Mouse (Mus musculus): ENCODE measurements at regions not wholly inside any gene's neighbourhood (a gene's known extent, or its start where the extent isn't known, plus 50 kb on each side); places are given as distances from the start of the nearest gene placed in this dataset.
A peak's percentile ranks its signal among the peaks of the same experiment; 100 is the strongest.

DNA sequence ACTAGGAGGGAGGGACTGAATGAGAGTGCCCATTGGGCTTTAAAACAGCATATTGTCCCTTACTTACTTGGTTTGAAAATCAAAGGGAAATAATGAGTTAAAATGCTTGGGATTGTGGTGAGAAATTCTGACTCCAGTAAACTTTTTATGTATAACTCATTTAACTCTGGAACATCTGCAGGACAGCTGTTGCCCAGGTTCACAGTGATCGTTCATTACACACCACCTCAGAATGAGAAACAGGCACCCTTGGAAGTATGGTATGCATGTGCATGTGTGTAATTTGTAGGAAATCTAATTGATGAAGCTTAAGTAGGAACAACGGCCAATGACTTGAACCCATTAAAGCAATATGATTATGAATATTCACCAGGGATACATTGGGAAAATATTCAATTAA is 210.4 kb upstream of the Thbs1 start:
- ATAC-seq (no peak), DNase-seq (ENCODE audit: low read depth, low spot score) (no peak)
- ChIA-PET CTCF (no interaction called here), POLR2A (no interaction called here)
- no peak for TF ChIP-seq CTCF (IDR thresholded peaks at IDR 0.05)
- no peaks in the 10 kb centered on the region for H3K27me3 ChIP-seq
- in situ Hi-C loops (cut with MboI; ENCODE audit: low pct_unique_long_range_greater_than_20kb): no loop called here

DNA sequence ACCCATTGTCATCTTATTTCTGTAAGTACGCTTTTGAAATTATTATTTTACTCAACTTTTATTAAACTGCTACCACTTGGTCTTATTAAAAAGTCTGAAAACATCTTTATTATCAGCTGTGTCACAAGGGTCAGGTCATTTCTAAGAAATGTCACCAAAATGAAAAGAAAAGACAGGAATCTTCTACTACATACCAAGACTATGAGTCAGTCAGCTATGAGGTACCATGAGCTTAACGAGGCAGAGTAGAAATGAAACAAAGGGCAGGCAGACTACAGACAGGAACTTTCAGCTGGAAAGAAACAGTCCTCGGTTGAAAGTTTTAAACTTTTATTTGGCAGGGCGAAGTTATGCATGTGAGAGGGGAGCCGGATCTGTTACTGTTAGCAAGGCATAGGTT is 208.8 kb upstream of the Thbs1 start:
- in situ Hi-C loops (cut with MboI; ENCODE audit: low pct_unique_long_range_greater_than_20kb): no loop called here
- DNase-seq (ENCODE audit: low read depth, low spot score) (no peak), ATAC-seq (no peak)
- ChIA-PET CTCF (interaction anchor here (0.8 to 1.5 kb wide), 2 partner anchors 21 to 25 kb away, joined by 3 to 4 read pairs; no protein-coding TSS in a partner anchor), POLR2A (no interaction called here)
- H3K27me3 ChIP-seq: no peaks in the 10 kb centered on the region
- TF ChIP-seq CTCF (IDR thresholded peaks at IDR 0.05): no peak

DNA sequence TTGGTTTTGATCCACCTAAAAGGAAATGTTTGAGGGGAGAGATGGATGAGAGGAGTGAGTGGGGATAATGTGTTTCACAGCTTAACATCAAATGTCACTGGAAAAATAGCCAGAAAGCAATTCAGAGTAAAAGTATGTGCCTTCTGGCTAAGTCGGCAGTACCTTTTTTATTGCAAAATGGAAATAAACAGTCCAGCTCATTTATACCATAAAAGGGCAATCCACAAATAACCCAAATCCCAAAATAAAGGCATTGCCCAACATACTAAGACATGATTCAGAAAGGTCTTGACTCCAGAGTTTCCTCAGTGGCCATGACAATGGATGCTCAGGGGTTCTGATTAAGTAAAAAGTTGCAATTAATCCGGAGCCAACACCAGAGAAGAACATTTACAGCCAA is 208.0 kb upstream of the Thbs1 start:
- TF ChIP-seq CTCF (IDR thresholded peaks at IDR 0.05): no peak
- H3K27me3 ChIP-seq: no peaks in the 10 kb centered on the region
- ChIA-PET POLR2A (no interaction called here), CTCF (interaction anchor here (0.8 to 1.5 kb wide), 2 partner anchors 22 to 24 kb away, joined by 3 to 4 read pairs; no protein-coding TSS in a partner anchor)
- in situ Hi-C loops (cut with MboI; ENCODE audit: low pct_unique_long_range_greater_than_20kb): no loop called here
- no peak for DNase-seq (ENCODE audit: low read depth, low spot score)
- no peak for ATAC-seq

DNA sequence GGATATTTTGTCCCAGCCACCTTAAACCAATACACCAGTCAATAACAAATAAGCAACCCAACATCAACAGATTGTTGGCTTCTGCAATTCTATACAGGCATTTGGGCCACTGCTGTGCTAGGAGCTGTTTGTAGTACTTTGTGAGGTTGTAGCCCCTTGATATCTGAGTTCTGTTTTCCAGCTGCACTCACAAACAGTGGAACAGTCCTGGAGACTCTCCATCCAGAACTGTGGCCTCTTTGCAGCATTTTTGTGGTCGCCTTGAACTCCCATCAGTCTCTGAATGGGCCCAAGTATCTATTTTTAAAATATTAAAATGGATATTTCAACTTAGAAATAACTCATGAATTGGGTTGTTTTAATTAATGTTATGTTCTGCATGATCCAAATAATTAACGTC is 205.2 kb upstream of the Thbs1 start:
- TF ChIP-seq CTCF (IDR thresholded peaks at IDR 0.05): no peak
- no peak for ATAC-seq
- no peak for DNase-seq (ENCODE audit: low read depth, low spot score)
- in situ Hi-C loops (cut with MboI; ENCODE audit: low pct_unique_long_range_greater_than_20kb): no loop called here
- ChIA-PET CTCF (no interaction called here), POLR2A (no interaction called here)
- no peaks in the 10 kb centered on the region for H3K27me3 ChIP-seq

DNA sequence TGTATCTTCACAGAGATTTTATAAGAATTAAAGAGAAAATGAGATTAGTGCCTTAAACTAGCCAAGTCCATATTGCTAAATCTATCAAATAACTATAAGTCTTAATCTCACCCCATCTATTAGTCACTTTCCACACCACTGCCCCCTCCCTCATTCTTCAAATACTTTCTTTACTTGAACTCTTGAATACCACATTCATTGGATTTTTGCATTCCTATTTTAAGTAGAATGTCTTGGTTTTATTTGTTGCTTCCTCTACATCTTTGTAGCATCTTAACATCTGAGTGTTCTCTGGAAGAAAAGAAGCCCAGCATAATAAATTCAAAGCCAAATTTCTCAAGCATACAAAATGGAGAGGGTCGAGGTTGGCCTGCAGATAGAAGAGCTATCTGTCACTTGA is 200.9 kb upstream of the Thbs1 start:
- in situ Hi-C loops (cut with MboI; ENCODE audit: low pct_unique_long_range_greater_than_20kb): no loop called here
- no peak for ATAC-seq
- no peak for TF ChIP-seq CTCF (IDR thresholded peaks at IDR 0.05)
- DNase-seq (ENCODE audit: low read depth, low spot score): no peak
- H3K27me3 ChIP-seq: no peaks in the 10 kb centered on the region
- ChIA-PET CTCF (no interaction called here), POLR2A (no interaction called here)

DNA sequence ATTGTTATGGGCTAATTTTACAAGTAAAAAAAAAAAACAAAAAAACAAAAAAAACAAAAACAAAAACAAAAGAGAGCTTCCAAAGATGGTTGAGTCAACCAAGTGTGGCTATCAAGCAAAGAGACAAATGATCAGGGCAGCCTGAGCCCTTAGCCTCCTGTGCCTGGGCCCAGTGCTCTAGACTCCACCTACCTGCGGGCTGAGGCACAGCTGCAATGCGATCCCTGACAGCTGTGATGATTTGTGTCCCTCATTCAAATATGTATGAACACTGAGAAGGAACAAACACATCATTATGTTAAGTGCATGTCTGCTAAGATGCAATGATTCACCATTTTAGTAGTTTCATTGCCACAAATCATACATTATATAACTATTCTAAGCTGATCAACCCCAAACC is 199.0 kb upstream of the Thbs1 start:
- ChIA-PET CTCF (interaction anchor here (1.6 kb wide), 1 partner anchor 15 kb away, joined by 5 read pairs; no protein-coding TSS in a partner anchor), POLR2A (no interaction called here)
- in situ Hi-C loops (cut with MboI; ENCODE audit: low pct_unique_long_range_greater_than_20kb): no loop called here
- no peaks in the 10 kb centered on the region for H3K27me3 ChIP-seq
- DNase-seq (ENCODE audit: low read depth, low spot score): no peak
- peak; percentile 11 for TF ChIP-seq CTCF (IDR thresholded peaks at IDR 0.05)
- no peak for ATAC-seq

DNA sequence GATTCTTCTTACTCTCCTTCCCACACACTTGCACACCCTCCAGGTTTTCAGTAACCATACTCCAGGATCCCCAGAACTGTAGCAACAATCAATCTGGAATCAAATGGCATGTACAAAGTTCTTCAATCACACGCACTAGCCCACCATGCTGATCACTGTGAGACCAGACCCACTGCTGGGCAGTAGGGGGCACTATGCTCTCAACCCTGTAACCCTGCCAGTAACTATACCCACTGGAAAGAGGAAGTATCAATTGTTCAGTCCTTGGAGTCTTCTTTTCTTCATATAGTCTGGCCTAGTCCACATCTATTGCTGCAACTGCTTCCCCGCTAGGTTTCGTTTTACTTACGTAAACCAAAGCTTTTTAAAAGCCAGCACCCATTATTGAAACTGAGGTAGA is 197.8 kb upstream of the Thbs1 start:
- DNase-seq (ENCODE audit: low read depth, low spot score) (no peak), ATAC-seq (no peak)
- CTCF ChIA-PET: interaction anchor here (1.6 kb wide), 1 partner anchor 14 kb away, joined by 5 read pairs; no protein-coding TSS in a partner anchor
- POLR2A ChIA-PET: no interaction called here
- TF ChIP-seq CTCF (IDR thresholded peaks at IDR 0.05): peak; percentile 13
- no peaks in the 10 kb centered on the region for H3K27me3 ChIP-seq
- in situ Hi-C loops (cut with MboI; ENCODE audit: low pct_unique_long_range_greater_than_20kb): no loop called here

DNA sequence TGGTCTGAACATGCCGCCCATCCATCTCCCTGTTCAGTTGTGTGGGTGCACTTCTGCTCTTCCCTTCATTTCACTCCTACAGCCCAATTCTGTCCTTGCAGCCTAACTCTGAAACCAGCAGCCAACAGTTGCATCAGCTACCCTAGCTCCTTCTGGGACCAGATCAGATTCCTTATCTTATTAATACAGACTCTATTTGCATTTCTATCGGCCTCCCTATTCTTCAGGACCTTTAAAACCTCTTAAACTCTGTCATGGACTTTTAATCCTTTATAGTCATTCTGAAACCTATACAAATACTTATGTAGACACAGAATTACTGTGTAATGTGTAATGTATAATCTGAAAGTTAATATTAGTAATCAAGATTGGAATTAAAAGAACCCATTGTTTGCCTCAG is 195.9 kb upstream of the Thbs1 start:
- no peak for TF ChIP-seq CTCF (IDR thresholded peaks at IDR 0.05)
- in situ Hi-C loops (cut with MboI; ENCODE audit: low pct_unique_long_range_greater_than_20kb): no loop called here
- POLR2A ChIA-PET: no interaction called here
- CTCF ChIA-PET: no interaction called here
- no peak for DNase-seq (ENCODE audit: low read depth, low spot score)
- no peak for ATAC-seq
- H3K27me3 ChIP-seq: no peaks in the 10 kb centered on the region

DNA sequence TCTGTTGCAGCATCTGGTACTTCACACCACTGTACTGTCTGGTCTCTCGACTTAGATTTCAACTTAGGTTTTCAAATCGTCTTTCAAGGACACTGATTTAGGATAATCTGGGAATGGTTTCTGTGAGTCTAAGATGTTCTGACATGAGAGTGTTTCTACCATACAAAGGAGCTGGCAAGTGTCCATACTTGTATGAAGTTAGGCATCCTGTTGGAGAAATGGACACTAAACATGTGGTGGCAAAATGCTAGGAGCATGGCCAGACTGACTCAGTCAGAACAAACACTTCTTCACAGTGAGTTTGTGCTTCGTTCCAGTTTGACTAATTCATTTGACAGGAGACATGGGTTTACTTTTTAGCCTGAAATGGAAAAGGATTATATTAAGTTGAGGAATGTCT is 194.5 kb upstream of the Thbs1 start:
- no peaks in the 10 kb centered on the region for H3K27me3 ChIP-seq
- in situ Hi-C loops (cut with MboI; ENCODE audit: low pct_unique_long_range_greater_than_20kb): no loop called here
- no peak for ATAC-seq
- ChIA-PET POLR2A (no interaction called here), CTCF (no interaction called here)
- no peak for DNase-seq (ENCODE audit: low read depth, low spot score)
- TF ChIP-seq CTCF (IDR thresholded peaks at IDR 0.05): no peak

DNA sequence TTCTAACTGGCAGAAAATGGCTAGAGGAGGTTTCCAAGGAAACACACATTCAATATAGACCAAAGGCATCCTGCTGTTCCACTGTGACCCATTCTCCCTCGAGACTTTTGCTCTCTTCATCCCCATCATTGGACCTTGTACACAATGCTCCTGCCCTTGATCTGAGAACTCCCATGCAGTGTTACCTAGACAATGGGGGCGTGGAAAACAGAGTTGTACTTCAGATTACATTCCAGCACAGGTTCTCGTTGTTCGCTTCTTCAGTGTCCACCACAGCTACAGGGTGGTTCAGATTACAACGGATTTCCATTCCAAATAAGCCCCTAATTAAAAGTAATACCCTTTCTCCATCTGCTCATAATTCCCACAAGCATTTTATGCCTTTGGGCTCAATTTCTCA is 186.8 kb upstream of the Thbs1 start:
- ATAC-seq (no peak), DNase-seq (ENCODE audit: low read depth, low spot score) (no peak)
- ChIA-PET CTCF (no interaction called here), POLR2A (no interaction called here)
- in situ Hi-C loops (cut with MboI; ENCODE audit: low pct_unique_long_range_greater_than_20kb): no loop called here
- TF ChIP-seq CTCF (IDR thresholded peaks at IDR 0.05): no peak
- no peaks in the 10 kb centered on the region for H3K27me3 ChIP-seq

DNA sequence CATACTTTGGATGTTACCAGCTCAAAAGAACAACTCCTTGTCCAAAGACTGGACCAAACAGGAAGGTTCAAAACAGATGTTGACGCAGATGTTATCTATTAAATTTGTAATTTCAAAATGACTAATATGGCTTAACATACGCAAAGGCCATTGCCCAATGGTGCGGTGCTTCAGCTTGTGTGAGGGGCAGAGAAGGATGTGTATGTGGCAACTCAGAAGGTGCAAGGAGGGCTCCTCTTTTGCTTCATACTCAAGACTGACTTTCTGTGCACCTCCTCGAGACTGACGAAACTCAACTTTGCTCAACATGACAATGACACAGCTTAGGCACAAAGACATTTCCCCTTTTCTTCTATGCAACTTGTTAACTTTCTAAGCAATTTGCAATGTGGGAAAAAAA is 186.3 kb upstream of the Thbs1 start:
- POLR2A ChIA-PET: no interaction called here
- in situ Hi-C loops (cut with MboI; ENCODE audit: low pct_unique_long_range_greater_than_20kb): no loop called here
- no peak for ATAC-seq
- TF ChIP-seq CTCF (IDR thresholded peaks at IDR 0.05): no peak
- DNase-seq (ENCODE audit: low read depth, low spot score): no peak
- no peaks in the 10 kb centered on the region for H3K27me3 ChIP-seq
- CTCF ChIA-PET: no interaction called here

DNA sequence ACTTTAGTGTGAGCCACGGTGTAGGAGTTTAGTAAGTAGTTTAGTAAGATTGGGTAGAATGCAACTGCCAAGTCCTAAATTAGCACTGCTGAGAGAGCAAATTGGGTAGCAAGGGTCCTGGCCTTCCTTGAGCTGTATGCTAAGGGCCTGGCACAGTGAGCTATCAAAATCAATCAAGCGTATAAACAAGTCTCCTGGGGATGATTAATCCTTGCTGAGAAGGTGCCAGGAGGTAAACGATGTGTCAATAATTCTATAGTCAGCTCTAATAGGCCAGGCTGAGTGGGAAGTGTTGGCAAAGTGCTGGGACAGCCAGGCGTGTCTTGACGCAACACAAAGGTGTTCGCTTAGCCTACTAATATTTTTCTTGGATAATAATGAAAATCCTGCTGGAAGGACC is 183.6 kb upstream of the Thbs1 start:
- no peak for ATAC-seq
- in situ Hi-C loops (cut with MboI; ENCODE audit: low pct_unique_long_range_greater_than_20kb): no loop called here
- DNase-seq (ENCODE audit: low read depth, low spot score): no peak
- POLR2A ChIA-PET: no interaction called here
- H3K27me3 ChIP-seq: no peaks in the 10 kb centered on the region
- CTCF ChIA-PET: interaction anchor here (1.4 to 1.5 kb wide), 2 partner anchors 15 to 25 kb away, joined by 3 to 5 read pairs; no protein-coding TSS in a partner anchor
- no peak for TF ChIP-seq CTCF (IDR thresholded peaks at IDR 0.05)
